In the genomic region with DNA sequence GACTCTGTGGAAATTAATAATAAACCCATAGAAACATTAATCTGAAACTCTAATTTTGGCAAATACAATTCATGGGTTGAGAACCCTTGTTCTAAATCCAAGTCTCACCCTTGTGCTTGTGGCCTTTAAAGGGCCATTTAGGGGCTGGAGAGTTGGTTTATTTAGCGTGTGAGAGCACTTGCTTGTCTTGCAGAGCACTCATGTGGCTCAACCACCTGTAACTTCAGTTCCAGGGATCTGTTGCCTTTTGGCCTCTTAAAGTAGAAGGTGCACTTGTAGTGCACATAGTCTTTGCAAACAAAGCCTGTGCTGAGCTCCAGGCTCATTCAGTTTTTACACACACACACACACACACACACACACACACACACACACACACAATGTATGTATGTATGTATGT, we compare ENCODE assay signal across 14 mouse cellular contexts. TPM values are rescaled to one million over a fixed set of nuclear protein-coding genes. Genes with fewer than 3 reads are reported as not detected.
DNase-seq lines count a peak whose midpoint lies in the region; ATAC-seq lines count a peak whose summit lies in the region.
"Had no signal": no experiment of that assay in that cellular context is flagged by ENCODE, and none has a peak within 500 bp of the region (broad histone marks: within the 10 kb centered on the region; RNA-seq: fewer than 3 reads in every experiment).

No protein-coding gene starts in this region.

- no peaks in the 10 kb centered on the region for H3K27me3 ChIP-seq in kidney, embryonic 16.5 days (ENCODE audit: insufficient read depth, low read length)
- H3K27me3 ChIP-seq in embryonic facial prominence, embryonic 10.5 days (replicated peaks; ENCODE audit: low read depth, poor library complexity, severe bottlenecking), result no peaks in the 10 kb centered on the region
- no peaks in the 10 kb centered on the region for H3K27me3 ChIP-seq in liver, embryonic 12.5 days (replicated peaks)

- H3K9ac ChIP-seq in kidney, embryonic 16.5 days (replicated peaks; ENCODE audit: low read length), result no peak overlapping the region
- peak overlapping the region; percentile 78 for H3K9ac ChIP-seq in liver, embryonic 12.5 days

- H3K27ac ChIP-seq in kidney, embryonic 16.5 days (ENCODE audit: low read length), result no peak overlapping the region
- no peak overlapping the region for H3K27ac ChIP-seq in embryonic facial prominence, embryonic 10.5 days (replicated peaks)
- H3K27ac ChIP-seq in liver, embryonic 12.5 days, result peak overlapping the region; percentile 98

- H3K9me3 ChIP-seq in kidney, embryonic 16.5 days (ENCODE audit: low read length), result no peaks in the 10 kb centered on the region
- no peaks in the 10 kb centered on the region for H3K9me3 ChIP-seq in embryonic facial prominence, embryonic 10.5 days
- no peaks in the 10 kb centered on the region for H3K9me3 ChIP-seq in liver, embryonic 12.5 days (replicated peaks)

- peaks cover 28% of the 10 kb centered on the region for H3K4me1 ChIP-seq in kidney, embryonic 16.5 days (ENCODE audit: insufficient read depth, low read length)
- H3K4me1 ChIP-seq in embryonic facial prominence, embryonic 10.5 days, result peaks cover 19% of the 10 kb centered on the region
- peaks cover 88% of the 10 kb centered on the region for H3K4me1 ChIP-seq in liver, embryonic 12.5 days

- peaks cover 4% of the 10 kb centered on the region; the same call in 1 of the 2 replicates for H3K36me3 ChIP-seq in kidney, embryonic 16.5 days (ENCODE audit: insufficient read depth, low read length)
- peaks cover 9% of the 10 kb centered on the region for H3K36me3 ChIP-seq in embryonic facial prominence, embryonic 10.5 days (replicated peaks)
- H3K36me3 ChIP-seq in liver, embryonic 12.5 days, result peaks cover 33% of the 10 kb centered on the region

- no peak overlapping the region for H3K4me3 ChIP-seq in kidney, embryonic 16.5 days (ENCODE audit: low read length)
- peak overlapping the region; percentile 70; the same call in 1 of the 2 replicates for H3K4me3 ChIP-seq in embryonic facial prominence, embryonic 10.5 days
- H3K4me3 ChIP-seq in liver, embryonic 12.5 days, result peak overlapping the region; percentile 69

- no peak for ATAC-seq in kidney, embryonic 16.5 days (ENCODE audit: low FRiP score, low TSS enrichment)
- no peak for ATAC-seq in liver, embryonic 12.5 days

- WGBS in kidney, embryonic 16.5 days, result 62% methylated on average over 1 of the region's 1 CpGs
- 89% methylated on average over 1 of the region's 1 CpGs for WGBS in embryonic facial prominence, embryonic 10.5 days
- 3% methylated on average over 1 of the region's 1 CpGs for WGBS in liver, embryonic 12.5 days (ENCODE audit: insufficient replicate concordance)

- DNase-seq in kidney, postnatal 14 days, result no peak
- no peak for DNase-seq in embryonic facial prominence, embryonic 10.5 days (ENCODE audit: low spot score)
- DNase-seq in lung, postnatal 36 days, result peak; percentile 75
- no peak for DNase-seq in cerebellum, adult 11-12 months
- no peak for DNase-seq in urinary bladder, postnatal 10 days (ENCODE audit: low spot score)
- DNase-seq: adrenal gland, postnatal 14 days; cerebellum, postnatal 10 days; gastrocnemius, postnatal 25 days; kidney, adult 11 months; thymus, postnatal 4 days had no signal

- H3K4me2 ChIP-seq in kidney, embryonic 16.5 days (replicated peaks; ENCODE audit: low read depth, low read length), result peak overlapping the region; percentile 93; the same call in 1 of the 2 replicates
- peak overlapping the region; percentile 89 for H3K4me2 ChIP-seq in liver, embryonic 12.5 days

RNA-seq across cellular contexts. Expression of gene Ncoa4, which starts 7.2 kb away (rescaled TPM):
- polyA plus RNA-seq in kidney, embryonic 16.5 days (2015; fragmentation: Nextera tagmentation; extraction: Ambion mirVana), result 115 and 119 TPM in 2 replicates
- polyA plus RNA-seq in embryonic facial prominence, embryonic 10.5 days (2016; fragmentation: Nextera tagmentation; extraction: Ambion mirVana), result 67.0 and 70.7 TPM in 2 replicates
- polyA plus RNA-seq in liver, embryonic 12.5 days (2016; fragmentation: Nextera tagmentation; extraction: Ambion mirVana), result 289 and 291 TPM in 2 replicates

RNA-seq across cellular contexts. Expression of gene Msmb, which starts 25.0 kb away (rescaled TPM):
- polyA plus RNA-seq in kidney, embryonic 16.5 days (2015; fragmentation: Nextera tagmentation; extraction: Ambion mirVana), result not detected in 2 replicates
- not detected in 2 replicates for polyA plus RNA-seq in embryonic facial prominence, embryonic 10.5 days (2016; fragmentation: Nextera tagmentation; extraction: Ambion mirVana)
- 0.36 and 0.50 TPM in 2 replicates for polyA plus RNA-seq in liver, embryonic 12.5 days (2016; fragmentation: Nextera tagmentation; extraction: Ambion mirVana)
- polyA plus RNA-seq: midbrain, postnatal 0 days; small intestine, adult 2 months had no signal

RNA-seq across cellular contexts. Expression of gene Timm23, which starts 34.9 kb away (rescaled TPM):
- 272 and 302 TPM in 2 replicates for polyA plus RNA-seq in kidney, embryonic 16.5 days (2015; fragmentation: Nextera tagmentation; extraction: Ambion mirVana)
- polyA plus RNA-seq in embryonic facial prominence, embryonic 10.5 days (2016; fragmentation: Nextera tagmentation; extraction: Ambion mirVana), result 355 and 365 TPM in 2 replicates
- polyA plus RNA-seq in liver, embryonic 12.5 days (2016; fragmentation: Nextera tagmentation; extraction: Ambion mirVana), result 280 and 286 TPM in 2 replicates

RNA-seq across cellular contexts. Expression of gene Parg, which starts 34.9 kb away (rescaled TPM):
- polyA plus RNA-seq in kidney, embryonic 16.5 days (2015; fragmentation: Nextera tagmentation; extraction: Ambion mirVana), result 40.8 and 43.1 TPM in 2 replicates
- polyA plus RNA-seq in embryonic facial prominence, embryonic 10.5 days (2016; fragmentation: Nextera tagmentation; extraction: Ambion mirVana), result 47.5 and 51.2 TPM in 2 replicates
- 22.7 and 26.1 TPM in 2 replicates for polyA plus RNA-seq in liver, embryonic 12.5 days (2016; fragmentation: Nextera tagmentation; extraction: Ambion mirVana)
